Mouse (Mus musculus) lung, postnatal 36 days (tissue): Measurements from ENCODE around the gene Mrpl11.
"Not testable (repeated sequence)": the region's sequence is repeated elsewhere in the genome, so short reads cannot be mapped to it uniquely, and the experiment has no call there.

Experiments
- DNase-seq: peaks from one replicate; pipeline ENCODE4 v3.0.0; 2022; ENCODE audit warnings: mixed read lengths

The Mrpl11 gene

DNA sequence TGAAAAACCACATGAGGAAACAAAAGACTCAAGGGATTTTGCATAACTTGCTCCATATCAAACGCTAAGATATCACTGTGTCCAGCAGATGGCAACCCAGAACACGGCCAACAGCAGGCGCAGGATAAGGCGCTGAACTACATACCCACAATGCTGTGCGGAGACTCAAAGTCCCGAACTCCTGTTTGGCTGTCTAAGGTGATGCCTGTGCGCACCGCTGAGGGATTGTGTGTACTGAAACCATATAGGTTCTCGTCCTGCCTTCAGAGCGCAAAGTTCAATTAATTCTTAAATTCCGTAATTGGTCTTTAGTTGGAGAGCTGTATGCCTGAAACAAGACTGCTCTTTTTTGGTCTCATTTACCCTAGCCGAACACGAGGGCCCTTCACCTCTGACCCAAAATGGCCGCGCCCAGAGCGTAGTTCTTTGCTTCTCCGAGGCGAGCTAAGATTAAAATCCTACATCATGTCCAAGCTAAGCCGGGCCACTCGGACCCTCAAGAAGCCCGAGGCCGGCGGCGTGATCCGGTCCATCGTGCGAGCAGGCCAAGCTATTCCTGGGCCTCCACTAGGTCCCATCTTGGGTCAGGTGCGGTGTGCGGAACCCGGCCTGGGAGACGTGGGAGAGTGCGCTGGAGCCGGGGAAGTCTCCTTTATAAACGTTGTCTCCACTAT, at the start of gene Mrpl11:
TSS of gene Mrpl11 (plus strand) at position 220 of the 674 bp plus-strand sequence.
- DNase-seq, result peak; percentile 98

DNA sequence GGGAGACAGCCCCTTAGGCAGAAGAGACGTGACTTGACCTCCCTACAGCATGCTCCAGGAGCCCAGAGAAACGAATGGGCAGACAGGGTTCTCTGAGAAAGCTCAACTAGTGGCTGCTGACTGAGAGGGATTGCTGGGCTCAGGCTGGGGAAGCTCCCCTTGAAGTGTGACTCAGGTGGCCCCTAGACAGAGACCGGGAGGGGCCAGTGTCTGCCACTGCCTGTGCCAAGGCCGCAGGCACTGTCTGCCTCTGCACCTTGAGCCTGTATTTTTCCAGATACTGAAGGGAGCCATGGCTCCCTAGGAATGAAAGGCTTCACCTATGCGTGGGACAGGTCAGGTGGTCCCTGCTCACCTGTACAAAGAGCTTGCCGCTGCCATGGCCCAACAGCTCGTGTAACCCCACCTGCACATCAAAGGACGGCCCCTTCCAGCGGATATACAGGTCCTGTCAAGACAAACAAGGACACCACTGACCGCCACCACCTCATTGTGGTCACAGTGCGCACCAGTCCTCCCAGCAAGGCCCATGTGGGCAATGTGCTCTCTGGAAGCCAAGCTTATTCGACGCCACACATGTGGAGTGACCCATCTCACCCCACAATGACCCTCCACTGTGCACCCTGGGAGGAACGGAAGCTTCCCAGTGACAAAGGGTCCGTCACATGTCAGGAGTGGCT, 45.9 kb upstream of the Mrpl11 start:
- DNase-seq, result no peak

DNA sequence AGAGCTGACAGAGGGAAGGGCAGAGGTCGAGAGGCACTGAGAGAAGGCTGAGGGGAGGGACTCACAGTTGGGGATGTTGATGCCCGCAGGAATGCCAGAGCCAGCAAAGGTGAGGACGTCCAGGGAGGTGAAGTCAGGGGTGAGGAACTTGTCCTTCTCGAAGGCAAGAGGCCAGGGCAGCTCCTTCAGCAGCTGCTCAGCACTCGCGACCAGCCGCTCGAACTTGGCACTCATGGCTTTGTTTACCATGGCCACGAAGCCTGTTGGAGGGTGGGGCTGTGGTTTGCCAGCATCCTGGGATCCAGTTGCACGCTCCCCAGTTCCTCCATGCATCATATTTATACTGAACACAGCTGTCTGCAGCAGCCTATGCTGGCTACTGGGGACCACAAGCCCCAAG, 45.1 kb upstream of the Mrpl11 start:
- peak; percentile 10 for DNase-seq

DNA sequence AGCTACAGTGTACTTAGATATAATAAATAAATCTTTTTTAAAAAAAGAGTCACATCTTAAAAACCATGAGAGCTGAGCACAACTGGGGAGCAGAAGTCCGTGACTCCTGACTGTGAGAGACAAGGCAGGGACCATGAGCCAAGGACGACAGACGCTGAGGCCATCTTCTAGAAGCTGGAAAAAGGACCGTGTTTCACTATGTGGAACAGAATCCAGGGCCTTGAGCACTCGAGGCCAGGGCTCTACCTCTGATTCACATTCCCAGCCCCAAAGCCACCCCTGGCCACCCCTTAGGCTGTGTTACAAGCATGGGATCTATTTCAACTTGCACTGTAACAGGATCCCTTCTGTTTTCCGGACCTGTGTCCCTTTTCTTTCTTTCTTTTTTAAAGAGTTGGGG, 42.3 kb upstream of the Mrpl11 start:
- no peak for DNase-seq

DNA sequence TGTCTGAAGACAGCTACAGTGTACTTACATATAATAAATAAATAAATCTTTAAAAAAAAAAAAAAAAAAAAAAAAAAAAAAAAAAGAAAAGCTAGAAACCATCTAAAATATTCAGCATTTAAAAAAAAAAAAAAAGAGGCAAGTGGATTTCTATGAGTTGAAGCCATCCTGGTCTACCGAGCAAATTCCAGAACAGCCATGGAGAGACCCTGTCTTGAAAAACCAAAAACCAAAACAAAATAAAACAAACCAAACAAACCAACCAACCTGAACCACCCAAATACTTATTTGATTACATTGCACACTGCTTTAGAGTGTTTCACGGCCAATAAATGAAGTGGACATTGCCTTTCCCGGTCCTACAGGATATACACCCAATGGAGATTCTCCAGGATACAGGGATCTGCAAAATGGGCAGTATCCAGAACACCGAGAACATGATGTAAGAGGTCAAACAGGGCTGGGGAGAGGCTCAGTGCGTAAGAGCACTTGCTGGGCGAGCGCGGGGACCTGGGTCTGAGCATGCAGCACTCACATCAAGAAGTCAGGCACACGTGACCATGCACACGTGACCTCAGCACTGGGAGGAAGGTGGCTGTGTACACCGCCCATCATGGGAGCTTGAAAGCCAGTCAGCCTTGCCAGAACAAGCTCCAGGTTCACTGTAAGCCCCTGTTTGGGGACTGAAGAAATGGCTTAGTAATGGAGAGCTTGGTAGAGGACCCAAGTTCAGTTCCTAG, 36.7 kb upstream of the Mrpl11 start:
- DNase-seq, result no peak

DNA sequence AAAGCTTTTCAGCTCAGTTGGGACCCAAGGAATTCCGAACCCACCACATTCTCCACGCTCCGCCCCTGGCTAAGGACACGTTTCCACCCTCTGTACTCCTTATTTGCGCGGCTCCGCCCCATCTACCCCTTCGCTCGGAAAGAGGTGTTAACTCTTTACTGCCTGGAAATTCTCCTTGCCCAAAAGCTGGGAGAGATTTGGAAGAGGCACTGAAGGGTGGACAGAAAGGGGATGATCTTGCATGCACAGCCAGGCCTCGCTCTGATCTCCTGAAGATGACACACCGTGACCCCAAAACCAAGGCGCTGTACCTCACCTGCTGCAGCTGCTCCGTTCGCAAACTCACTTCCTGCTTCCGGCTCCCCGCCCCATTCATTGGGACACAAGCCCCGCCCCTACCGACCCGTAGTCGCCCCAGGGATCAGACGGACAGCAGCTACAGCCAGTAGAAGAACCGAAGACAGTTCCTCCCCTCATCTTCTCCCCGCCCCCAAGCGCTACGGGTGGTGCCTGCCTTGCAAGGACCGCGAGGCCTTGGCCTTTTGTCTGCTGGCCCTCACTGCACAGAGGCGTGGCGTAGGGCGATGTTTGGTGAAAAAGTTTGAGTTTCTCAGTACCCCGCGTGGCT, 33.9 kb upstream of the Mrpl11 start, which contains the start of gene Dpp3:
TSS of gene Dpp3 (minus strand) at position 384 of the 628 bp plus-strand sequence.
- peak; percentile 100 for DNase-seq

DNA sequence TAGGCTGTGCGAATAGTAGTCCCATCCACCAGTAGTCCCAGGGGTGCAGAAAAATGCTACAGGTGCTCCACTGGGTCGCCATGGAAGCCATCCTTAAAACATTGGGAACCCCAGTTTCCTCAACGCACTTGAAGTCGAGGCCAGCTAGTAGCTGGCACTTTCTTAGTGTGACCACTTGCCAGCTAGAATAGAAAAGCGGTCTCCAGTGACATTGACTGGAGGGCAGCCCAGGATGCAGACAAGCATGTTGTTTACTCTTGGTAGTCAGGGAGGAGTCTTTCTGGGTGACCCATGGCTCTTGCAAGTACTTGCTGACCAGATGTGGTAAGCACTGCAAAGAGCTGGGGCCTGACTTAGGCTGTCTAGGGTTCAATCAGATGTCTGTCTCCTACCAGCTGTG, 33.2 kb upstream of the Mrpl11 start:
- peak; percentile 24 for DNase-seq

DNA sequence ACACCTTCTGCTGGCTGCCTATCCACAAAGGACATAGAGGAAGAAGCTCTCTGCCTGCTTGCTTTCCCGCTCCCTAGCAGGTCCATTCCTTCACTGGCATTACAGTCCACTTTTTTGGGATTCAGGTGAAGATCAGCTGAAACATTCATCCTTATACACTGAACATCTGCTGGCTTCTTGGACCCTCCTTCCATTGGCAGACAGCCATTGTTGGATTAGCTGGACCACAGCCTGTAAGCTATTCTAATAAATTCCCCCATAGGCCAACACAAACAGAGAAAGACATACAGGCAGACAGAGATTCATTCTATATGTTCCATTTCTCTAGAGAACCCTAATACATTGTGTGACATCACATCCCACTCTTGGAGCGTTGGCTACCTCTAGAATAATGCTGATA, 25.1 kb upstream of the Mrpl11 start:
- DNase-seq, result no peak

DNA sequence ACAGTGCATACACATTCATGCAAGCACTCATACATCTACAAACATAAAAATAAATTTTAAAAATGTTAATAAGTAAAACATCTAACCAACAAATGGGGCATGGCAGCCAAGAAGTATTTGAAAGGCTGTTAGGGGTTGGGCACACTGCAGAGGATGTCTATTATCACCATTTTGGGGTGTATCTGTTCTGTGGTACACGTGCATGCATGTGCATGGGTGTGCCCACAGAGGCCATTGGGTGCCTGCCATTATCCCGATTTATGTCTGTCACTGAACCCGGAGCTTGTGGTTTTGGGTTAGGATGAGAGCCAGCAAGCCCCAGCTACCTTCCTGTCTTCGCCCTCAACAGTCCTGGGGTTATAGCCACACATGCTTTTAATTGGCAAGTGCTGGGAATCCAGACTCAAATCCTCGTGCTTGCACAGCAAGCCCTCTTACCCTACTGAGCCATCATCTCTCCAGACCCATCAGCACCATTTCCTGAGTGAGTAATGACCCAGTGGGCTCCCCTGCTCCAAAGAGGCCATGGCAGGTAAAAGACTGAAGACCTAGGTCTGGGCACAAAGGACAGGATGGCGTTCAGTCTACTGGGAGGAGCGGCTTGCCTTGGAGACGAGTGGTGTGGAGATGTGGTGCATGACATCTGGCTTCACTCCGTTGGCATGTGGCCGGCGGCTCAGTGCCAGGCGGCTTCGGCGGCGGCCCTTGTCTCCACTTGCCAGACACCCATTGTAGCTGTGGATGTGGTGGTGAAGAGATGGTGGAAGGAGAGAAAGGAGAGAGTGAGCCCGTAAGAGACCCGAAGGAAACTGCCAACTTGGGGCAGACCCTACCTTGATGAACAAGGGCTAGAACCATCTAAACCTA, 24.3 kb upstream of the Mrpl11 start:
- no peak for DNase-seq

DNA sequence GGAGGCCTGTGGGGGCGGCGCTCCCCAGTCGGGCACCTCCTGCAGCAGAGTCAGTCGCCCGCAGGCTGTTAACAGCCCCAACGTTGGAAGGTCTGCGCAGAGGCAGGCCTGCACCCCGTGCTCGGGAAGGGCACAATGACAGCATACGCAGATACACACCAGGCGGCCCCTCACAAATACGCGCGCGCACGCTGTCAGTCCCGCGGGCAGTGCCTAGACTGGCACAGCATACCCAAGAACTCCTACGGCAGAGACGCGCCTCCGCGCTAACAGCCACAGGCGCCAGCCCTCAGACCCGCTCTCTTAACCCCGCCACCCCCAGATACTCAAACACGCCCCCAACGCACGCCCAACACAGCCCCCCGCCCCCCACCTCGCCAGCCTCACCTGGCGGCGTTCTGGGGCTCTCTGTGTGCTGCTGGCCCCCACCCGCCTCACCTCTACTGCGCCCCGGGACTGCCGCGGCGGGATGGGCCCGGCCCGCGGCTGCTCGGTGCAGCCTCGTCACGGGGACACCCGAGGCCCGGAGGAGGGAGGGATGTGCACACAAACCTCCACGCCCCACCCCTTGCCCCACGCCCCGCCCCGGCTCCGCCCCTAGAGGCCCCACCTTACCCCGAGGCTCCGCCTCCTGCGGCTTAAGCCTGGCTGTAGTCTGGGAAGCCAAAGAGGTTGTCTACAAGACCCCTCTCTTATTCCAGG, 19.2 kb upstream of the Mrpl11 start, which contains the start of gene Peli3:
TSS of gene Peli3 (minus strand) at position 577 of the 702 bp plus-strand sequence.
- DNase-seq, result peak; percentile 79

DNA sequence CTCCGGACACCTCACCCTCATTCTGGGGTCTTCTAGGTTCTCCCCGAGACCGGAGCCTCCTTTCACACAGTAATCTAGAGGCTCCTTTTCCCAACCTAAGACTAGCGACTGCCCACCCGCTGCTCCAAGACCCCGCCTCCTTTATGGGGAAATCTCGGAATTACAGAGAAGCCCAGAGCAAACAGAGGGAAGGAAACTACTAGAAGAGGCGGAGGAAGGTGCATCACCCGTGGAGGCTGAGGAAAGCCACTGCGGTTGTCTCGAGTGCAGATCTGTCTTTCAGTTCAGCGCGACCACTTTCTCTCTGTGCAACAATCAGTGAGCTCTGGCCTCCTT, 18.7 kb upstream of the Mrpl11 start:
- DNase-seq, result peak; percentile 60

DNA sequence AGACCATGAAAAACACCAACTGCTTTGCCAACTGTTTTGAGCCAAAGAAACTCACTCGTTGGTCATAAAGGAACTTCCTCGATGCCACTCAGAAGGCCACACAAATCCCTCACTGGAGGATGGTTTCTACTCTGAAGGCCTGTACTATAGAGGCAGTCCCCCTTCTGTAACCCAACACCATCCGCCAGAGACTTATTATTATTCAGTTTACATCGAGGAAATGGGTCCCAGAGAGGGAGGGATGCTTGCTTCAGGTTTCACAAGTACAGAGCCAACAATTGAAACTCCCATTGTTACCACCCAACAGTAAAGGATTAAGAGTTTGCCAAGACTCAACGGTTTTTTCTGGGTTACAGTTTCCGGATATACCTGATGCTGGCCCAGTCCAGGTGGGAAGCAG, 16.4 kb upstream of the Mrpl11 start:
- no peak for DNase-seq

DNA sequence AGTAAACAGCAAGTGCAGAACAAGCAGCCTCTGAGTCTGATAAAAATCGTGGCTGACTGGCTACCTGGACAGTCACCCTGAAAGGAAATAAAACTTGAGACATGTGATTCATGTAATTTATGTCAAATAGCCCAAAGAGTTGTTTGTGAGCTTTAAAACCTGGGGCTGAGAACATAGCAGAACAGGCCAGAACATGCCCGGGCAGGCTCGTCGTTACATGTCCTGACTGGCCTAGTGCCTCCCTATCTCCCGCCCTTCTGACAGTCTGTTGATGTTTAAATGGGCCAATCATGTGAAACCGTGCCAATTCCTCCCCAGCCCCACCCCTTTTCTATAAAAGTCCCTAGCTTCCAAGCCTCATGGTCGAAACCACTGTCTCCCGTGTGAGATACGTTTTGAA, 13.3 kb upstream of the Mrpl11 start:
- DNase-seq, result not testable (repeated sequence)

DNA sequence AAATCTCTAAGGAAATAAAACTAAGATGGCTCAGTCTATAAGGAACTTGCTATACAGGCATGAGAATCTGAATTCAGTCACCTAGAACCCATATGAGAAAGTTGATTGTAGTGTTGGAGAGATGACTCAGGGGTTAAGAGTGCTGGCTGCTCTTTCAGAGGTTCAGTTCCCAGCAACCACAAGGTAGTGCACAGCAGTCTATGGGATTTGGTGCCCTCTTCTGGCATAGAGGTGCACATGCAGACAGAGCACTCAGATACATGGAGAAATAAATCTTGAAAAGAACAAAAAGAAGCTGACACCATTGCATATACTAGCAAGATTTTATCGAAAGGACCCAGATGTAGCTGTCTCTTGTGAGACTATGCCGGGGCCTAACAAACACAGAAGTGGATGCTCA, 6.3 kb downstream of the Mrpl11 start:
- DNase-seq, result peak; percentile 10

DNA sequence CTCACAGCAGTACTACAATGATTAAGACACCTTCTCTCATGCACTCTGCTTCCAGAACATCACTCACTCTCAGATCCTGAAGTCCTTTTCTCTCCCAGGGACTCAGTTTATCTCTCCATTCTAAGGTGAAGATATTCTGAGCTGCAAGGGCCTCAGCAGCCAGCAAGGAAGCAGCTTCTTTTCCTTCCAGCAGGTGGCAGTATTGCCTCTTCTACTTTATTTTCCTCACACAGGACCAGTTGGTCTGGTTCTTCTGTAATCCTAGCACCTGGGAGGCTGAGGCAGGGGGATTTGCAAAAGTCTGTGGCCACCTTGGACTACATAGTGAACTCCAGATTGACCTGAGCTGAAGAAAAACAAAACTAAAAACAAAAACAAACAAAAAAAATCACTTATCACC, 19.8 kb downstream of the Mrpl11 start:
- peak; percentile 61 for DNase-seq

DNA sequence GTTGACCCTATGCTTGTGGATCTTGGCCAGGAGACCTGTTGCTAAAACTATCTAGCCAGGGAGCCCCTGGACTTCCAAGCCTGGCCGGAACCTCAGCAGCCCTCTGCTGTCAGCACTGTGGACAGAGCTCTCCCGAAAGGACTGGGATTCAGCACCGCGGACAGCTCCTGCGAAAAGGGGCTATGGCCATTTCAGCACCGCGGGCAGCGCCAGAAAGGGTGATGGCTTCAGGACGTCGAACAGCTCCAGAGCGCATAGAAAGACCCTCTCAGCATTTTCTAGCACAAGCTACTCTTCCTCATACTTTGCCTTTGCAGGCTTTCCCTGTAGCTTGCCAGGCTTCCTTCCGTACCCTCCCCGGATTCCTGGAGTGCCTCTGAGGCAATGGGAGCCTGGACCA, 27.1 kb downstream of the Mrpl11 start:
- peak; percentile 91 for DNase-seq

DNA sequence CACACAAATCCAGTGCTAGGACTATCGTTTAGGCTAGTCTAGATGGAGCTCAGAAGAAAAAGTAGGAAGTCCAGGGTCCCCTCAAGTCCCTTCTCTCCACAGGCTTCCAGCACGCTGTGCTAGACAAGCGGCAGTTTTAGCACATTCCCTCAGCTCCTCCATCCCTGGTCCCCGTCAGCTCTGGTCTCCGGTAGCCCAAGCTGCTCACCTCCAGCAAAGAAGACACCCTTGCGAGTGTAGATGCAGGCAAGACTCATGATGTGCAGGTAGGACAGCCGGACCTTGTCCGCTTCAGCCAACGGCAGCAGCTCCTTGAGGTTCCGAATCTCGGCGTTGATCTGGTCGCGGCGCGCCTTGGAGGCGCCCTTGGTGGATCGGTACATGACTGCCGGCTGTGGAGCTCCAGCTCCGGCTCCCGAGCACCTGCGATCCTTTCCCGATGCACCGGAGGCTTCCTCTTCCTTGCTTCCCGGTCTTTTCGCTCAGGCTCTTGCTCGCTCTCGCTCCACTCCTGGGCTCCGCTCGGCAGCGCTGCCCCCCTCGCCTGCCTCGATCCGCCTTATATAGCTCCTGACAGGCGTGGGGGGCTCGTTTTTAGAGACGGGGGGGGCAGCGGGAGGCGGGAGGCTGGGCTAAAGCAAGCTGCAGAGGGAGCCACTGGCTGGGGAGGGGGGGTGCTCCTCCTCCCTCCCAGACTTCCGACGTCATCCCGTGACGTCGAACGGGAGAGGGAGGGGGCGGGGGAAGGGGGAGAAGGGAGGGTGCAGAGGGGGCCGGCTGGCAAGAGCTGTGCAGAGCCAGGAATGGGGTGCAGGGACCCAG, 27.7 kb downstream of the Mrpl11 start:
- no peak for DNase-seq

DNA sequence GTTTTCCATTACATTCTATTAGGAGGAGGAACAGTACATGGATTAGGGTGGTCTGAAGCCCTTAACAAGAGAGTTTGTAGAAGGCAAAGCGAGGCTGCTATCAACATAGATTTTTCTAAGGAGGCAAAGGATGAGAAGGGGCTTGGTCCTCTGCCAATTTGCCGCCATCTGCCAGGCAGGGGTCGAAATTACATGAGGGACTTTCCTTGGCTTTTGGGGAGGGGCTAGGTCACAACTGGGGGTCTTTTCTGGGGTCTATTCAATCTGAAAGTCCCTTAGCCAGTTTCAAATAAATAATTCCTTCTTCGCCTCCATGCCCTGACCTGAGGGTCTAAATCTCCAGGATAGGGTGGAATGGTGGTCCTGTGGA, 28.3 kb downstream of the Mrpl11 start, which contains the start of gene Npas4:
TSS of gene Npas4 (minus strand) at position 61 of the 370 bp plus-strand sequence.
- DNase-seq, result no peak

DNA sequence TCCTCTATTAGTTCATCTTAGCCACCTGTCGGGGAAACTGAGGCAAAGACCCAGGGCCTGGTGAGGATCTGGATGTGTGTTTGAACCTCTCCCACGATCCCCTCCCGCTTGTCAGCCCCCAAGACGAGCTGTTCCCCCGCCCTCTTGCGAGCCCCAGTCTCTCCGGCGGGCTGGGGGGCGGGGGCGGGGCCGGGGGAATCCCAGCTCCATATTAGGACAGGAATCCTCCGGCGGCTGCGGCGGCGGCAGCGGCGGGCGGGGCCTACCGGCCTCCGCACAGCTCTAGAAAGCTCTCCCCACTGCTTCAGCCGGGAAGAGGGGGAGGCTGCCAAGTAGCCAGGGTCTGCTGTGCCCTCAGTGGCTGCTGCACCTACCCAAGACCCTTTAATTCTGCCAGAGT, 28.8 kb downstream of the Mrpl11 start:
- DNase-seq, result no peak

DNA sequence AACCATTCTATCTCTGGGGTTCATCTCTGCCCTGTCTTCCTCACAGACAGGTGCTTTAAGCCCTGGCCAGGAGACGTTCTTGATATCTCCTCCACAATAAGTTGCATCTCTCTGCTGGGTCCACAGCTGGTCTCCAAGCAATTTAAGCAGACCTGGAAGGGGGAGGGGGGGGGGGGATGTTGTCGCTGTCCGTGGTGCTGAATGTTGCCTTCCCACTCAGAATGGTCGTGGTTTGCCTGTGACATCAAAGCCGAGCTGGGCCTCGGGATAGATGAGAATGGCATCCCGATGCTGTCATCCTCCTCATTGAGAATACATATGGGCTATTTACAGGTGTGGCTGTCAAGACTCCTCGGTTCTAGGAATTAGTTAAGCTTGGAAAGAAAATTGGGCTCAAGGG, 30.4 kb downstream of the Mrpl11 start:
- no peak for DNase-seq

DNA sequence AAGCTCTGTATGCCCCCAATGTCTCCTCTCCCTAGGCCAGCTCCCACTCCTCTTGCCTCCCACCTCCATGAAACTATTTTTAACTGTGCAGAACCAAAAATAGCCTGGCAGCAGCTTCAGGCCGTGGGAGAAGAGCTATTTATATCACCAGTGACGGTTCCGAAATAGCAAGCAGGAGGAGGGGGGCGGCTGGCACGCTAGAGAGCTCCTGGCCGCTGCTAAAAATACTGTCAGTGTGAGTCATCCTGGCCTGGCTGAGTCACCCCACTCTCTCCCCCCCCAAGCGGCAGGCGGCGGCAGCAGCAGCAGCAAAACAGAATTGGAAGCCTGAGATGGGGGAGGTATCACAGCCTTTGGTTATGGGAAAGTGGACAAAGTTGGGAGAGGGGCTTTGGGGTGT, 31.0 kb downstream of the Mrpl11 start:
- peak; percentile 42 for DNase-seq
